13 mouse cellular contexts compared by ENCODE assay signal in genomic region chr9:65807251-65807650, GRCm38 (mm10). TPM values are rescaled to one million over a fixed set of nuclear protein-coding genes. Genes with fewer than 3 reads are reported as not detected.
A peak's percentile ranks its signal among the peaks of the same experiment; 100 is the strongest.
DNase-seq lines count a peak whose midpoint lies in the region; ATAC-seq and TF ChIP-seq lines count a peak whose summit lies in the region.
"Had no signal": no experiment of that assay in that cellular context is flagged by ENCODE, and none has a peak within 500 bp of the region (broad histone marks: within the 10 kb centered on the region; RNA-seq: fewer than 3 reads in every experiment).

No protein-coding gene starts in this region.

- peak; percentile 40 to 41 for DNase-seq in cerebellum, postnatal 14 days
- DNase-seq in cerebellum, adult 9-11 months, result no peak
- DNase-seq in heart, postnatal 25 days (ENCODE audit: low spot score), result no peak
- peak; percentile 67 for DNase-seq in midbrain, postnatal 0 days (ENCODE audit: low spot score)
- no peak for DNase-seq in midbrain, embryonic 11.5 days (ENCODE audit: low spot score, missing footprints)
- no peak for DNase-seq in frontal cortex, postnatal 10 days (ENCODE audit: low spot score in 2 of 2)
- DNase-seq: liver, postnatal 0 days; thymus, postnatal 25 days had no signal

- no peak overlapping the region for H3K4me3 ChIP-seq in heart, embryonic 13.5 days
- H3K4me3 ChIP-seq in midbrain, postnatal 0 days (ENCODE audit: low read depth, low read length), result no peak overlapping the region
- H3K4me3 ChIP-seq in midbrain, embryonic 11.5 days (ENCODE audit: low read depth, low read length), result no peak overlapping the region
- no peak overlapping the region for H3K4me3 ChIP-seq in neural tube, embryonic 15.5 days (replicated peaks)
- H3K4me3 ChIP-seq: limb, embryonic 13.5 days had no signal

- H3K36me3 ChIP-seq in heart, embryonic 13.5 days, result no peaks in the 10 kb centered on the region
- no peaks in the 10 kb centered on the region for H3K36me3 ChIP-seq in midbrain, postnatal 0 days (ENCODE audit: insufficient read depth, low read length)
- no peaks in the 10 kb centered on the region for H3K36me3 ChIP-seq in midbrain, embryonic 11.5 days (ENCODE audit: control insufficient read depth, insufficient read depth, low read length)
- H3K36me3 ChIP-seq in neural tube, embryonic 15.5 days, result no peaks in the 10 kb centered on the region
- H3K36me3 ChIP-seq: limb, embryonic 13.5 days had no signal

- H3K27ac ChIP-seq in heart, embryonic 13.5 days (replicated peaks), result peak overlapping the region; percentile 60
- H3K27ac ChIP-seq in midbrain, postnatal 0 days (ENCODE audit: low read depth, low read length), result no peak overlapping the region
- no peak overlapping the region for H3K27ac ChIP-seq in midbrain, embryonic 11.5 days (ENCODE audit: low read depth, low read length)
- peak overlapping the region; percentile 37 for H3K27ac ChIP-seq in neural tube, embryonic 15.5 days (replicated peaks)
- H3K27ac ChIP-seq: kidney, postnatal 0 days; limb, embryonic 13.5 days had no signal

- intact Hi-C loops in heart, postnatal 25 days (cut with DNase I), result no loop called here

- TF ChIP-seq CTCF in midbrain, postnatal 0 days (IDR thresholded peaks at IDR 0.05), result no peak

- WGBS in heart, embryonic 13.5 days, result 44% methylated on average over 5 of the region's 5 CpGs
- WGBS in midbrain, postnatal 0 days, result 36% methylated on average over 5 of the region's 5 CpGs
- WGBS in midbrain, embryonic 11.5 days, result 68% methylated on average over 5 of the region's 5 CpGs
- 25% methylated on average over 5 of the region's 5 CpGs for WGBS in neural tube, embryonic 15.5 days

- H3K9ac ChIP-seq in heart, embryonic 13.5 days, result no peak overlapping the region
- no peak overlapping the region for H3K9ac ChIP-seq in midbrain, postnatal 0 days (replicated peaks; ENCODE audit: low read length, poor library complexity, severe bottlenecking)
- no peak overlapping the region for H3K9ac ChIP-seq in midbrain, embryonic 11.5 days (ENCODE audit: low read length)
- H3K9ac ChIP-seq in neural tube, embryonic 15.5 days (replicated peaks), result no peak overlapping the region
- H3K9ac ChIP-seq: limb, embryonic 13.5 days; liver, postnatal 0 days had no signal

- H3K9me3 ChIP-seq in heart, embryonic 13.5 days, result no peaks in the 10 kb centered on the region
- no peaks in the 10 kb centered on the region for H3K9me3 ChIP-seq in midbrain, postnatal 0 days (ENCODE audit: low read length)
- H3K9me3 ChIP-seq in midbrain, embryonic 11.5 days (ENCODE audit: control insufficient read depth, low read length), result no peaks in the 10 kb centered on the region
- no peaks in the 10 kb centered on the region for H3K9me3 ChIP-seq in neural tube, embryonic 15.5 days (replicated peaks)
- H3K9me3 ChIP-seq: G1E; limb, embryonic 13.5 days had no signal

- ATAC-seq in heart, embryonic 13.5 days (ENCODE audit: extremely low read depth, insufficient number of reproducible peaks, low FRiP score, low TSS enrichment), result no peak
- ATAC-seq in midbrain, postnatal 0 days (ENCODE audit: low FRiP score), result no peak
- ATAC-seq in midbrain, embryonic 11.5 days (ENCODE audit: low FRiP score), result no peak
- no peak for ATAC-seq in neural tube, embryonic 15.5 days (ENCODE audit: low FRiP score)
- ATAC-seq: liver, postnatal 0 days had no signal

- peaks cover 55% of the 10 kb centered on the region for H3K4me1 ChIP-seq in heart, embryonic 13.5 days
- H3K4me1 ChIP-seq in midbrain, postnatal 0 days (ENCODE audit: insufficient read depth, low read length), result no peaks in the 10 kb centered on the region
- H3K4me1 ChIP-seq in midbrain, embryonic 11.5 days (ENCODE audit: control insufficient read depth, insufficient read depth, low read length), result no peaks in the 10 kb centered on the region
- peaks cover 13% of the 10 kb centered on the region; the same call in 1 of the 2 replicates for H3K4me1 ChIP-seq in neural tube, embryonic 15.5 days

- H3K4me2 ChIP-seq in heart, embryonic 13.5 days, result peak overlapping the region; percentile 10; the same call in 1 of the 2 replicates
- H3K4me2 ChIP-seq in midbrain, postnatal 0 days (ENCODE audit: low read depth, low read length, poor library complexity, severe bottlenecking), result no peak overlapping the region
- H3K4me2 ChIP-seq in midbrain, embryonic 11.5 days, result no peak overlapping the region
- H3K4me2 ChIP-seq in neural tube, embryonic 15.5 days, result no peak overlapping the region
- H3K4me2 ChIP-seq: limb, embryonic 13.5 days had no signal

- no peaks in the 10 kb centered on the region for H3K27me3 ChIP-seq in heart, embryonic 13.5 days (replicated peaks)
- no peaks in the 10 kb centered on the region for H3K27me3 ChIP-seq in midbrain, postnatal 0 days (ENCODE audit: insufficient read depth, low read length)
- H3K27me3 ChIP-seq in midbrain, embryonic 11.5 days (ENCODE audit: control insufficient read depth, insufficient read depth, low read length), result no peaks in the 10 kb centered on the region
- no peaks in the 10 kb centered on the region for H3K27me3 ChIP-seq in neural tube, embryonic 15.5 days (replicated peaks)
- H3K27me3 ChIP-seq: limb, embryonic 13.5 days had no signal

RNA-seq across cellular contexts. Expression of gene Zfp609, which starts 20.1 kb away (rescaled TPM):
- 4.9 and 5.9 TPM in 2 replicates for polyA plus RNA-seq in heart, embryonic 13.5 days (2015; fragmentation: Nextera tagmentation; extraction: Ambion mirVana)
- total RNA-seq in heart, postnatal 25 days (2021), result 10 to 100 TPM; 23.2 to 28.0 TPM
- total RNA-seq in midbrain, postnatal 0 days (2014; rRNA removed), result 11.2 and 11.8 TPM in 2 replicates
- 4.5 and 5.4 TPM in 2 replicates for polyA plus RNA-seq in midbrain, postnatal 0 days (2015; fragmentation: Nextera tagmentation; extraction: Ambion mirVana)
- 7.4 and 7.6 TPM in 2 replicates for polyA plus RNA-seq in midbrain, embryonic 11.5 days (2014; fragmentation: Nextera tagmentation; extraction: Ambion mirVana)
- 6.8 and 7.1 TPM in 2 replicates for polyA plus RNA-seq in neural tube, embryonic 15.5 days (2015; fragmentation: Nextera tagmentation; extraction: Ambion mirVana)

Comparison
In these comparisons a context has a peak if more than half of its experiments do, and no peak if none do; other contexts are left out.
1. DNase-seq: peak in cerebellum, postnatal 14 days (2 of 2) and midbrain, postnatal 0 days (single experiment); none in cerebellum, adult 9-11 months (single experiment), heart, postnatal 25 days (single experiment), midbrain, embryonic 11.5 days (single experiment) and frontal cortex, postnatal 10 days (0 of 2).
2. H3K27ac ChIP-seq: peak in heart, embryonic 13.5 days (single experiment) and neural tube, embryonic 15.5 days (single experiment); none in midbrain, postnatal 0 days (single experiment) and midbrain, embryonic 11.5 days (single experiment).